Mouse (Mus musculus): ENCODE results near the gene Fam81a. TPM values are rescaled to one million over a fixed set of nuclear protein-coding genes. Genes with fewer than 3 reads are reported as not detected.

The Fam81a gene
- total and polyA plus RNA-seq, 2 experiments from 2014 or later, result 22.3 to 28.2 TPM

GRCm38 (mm10) chr9:70168973-70169372 lies 26.6 kb upstream of the Fam81a start:
- no peak for TF ChIP-seq EP300 (IDR thresholded peaks at IDR 0.05; ENCODE audit: low read depth)
- TF ChIP-seq CTCF (IDR thresholded peaks at IDR 0.05; ENCODE audit: low read depth), result peak; percentile 31

DNA sequence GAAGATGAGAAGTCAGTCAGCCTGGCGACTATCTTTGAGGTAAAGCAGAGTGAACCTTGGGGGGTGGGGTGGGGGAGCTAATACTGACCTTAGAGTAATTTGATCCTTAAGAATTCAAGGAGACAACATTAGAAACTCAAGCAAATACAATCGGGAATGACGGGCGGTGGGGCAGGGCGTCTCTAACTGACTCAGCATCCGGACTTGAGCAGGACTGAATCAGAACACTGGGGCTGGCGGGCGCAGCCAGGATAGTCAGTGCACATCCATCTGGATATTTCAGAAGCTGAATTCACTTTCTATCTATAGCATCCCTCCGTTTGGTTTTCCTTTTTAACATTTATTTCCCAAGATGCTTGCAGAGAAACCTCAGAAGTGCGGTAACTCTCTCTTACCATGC lies 17.7 kb upstream of the Fam81a start:
- H3K27ac ChIP-seq (ENCODE audit: low read depth), result no peak overlapping the region
- TF ChIP-seq EP300 (IDR thresholded peaks at IDR 0.05; ENCODE audit: low read depth), result no peak
- TF ChIP-seq CTCF (IDR thresholded peaks at IDR 0.05; ENCODE audit: low read depth), result no peak
- no peaks in the 10 kb centered on the region for H3K27me3 ChIP-seq (ENCODE audit: control insufficient read depth, insufficient read depth, low read length)
- no peak for DNase-seq (ENCODE audit: low spot score)
- no peaks in the 10 kb centered on the region for H3K36me3 ChIP-seq (replicated peaks; ENCODE audit: control insufficient read depth, insufficient read depth, low read length)
- H3K9me3 ChIP-seq (replicated peaks; ENCODE audit: control insufficient read depth, low read length), result no peaks in the 10 kb centered on the region
- H3K4me3 ChIP-seq (ENCODE audit: low read depth, low read length), result no peak overlapping the region
- H3K4me1 ChIP-seq (ENCODE audit: control insufficient read depth, insufficient read depth), result no peaks in the 10 kb centered on the region
- H3K4me2 ChIP-seq (ENCODE audit: low read depth, low read length), result no peak overlapping the region
- WGBS, result 74% methylated on average over 10 of the region's 10 CpGs
- ATAC-seq (ENCODE audit: insufficient read depth, low read depth), result no peak
- H3K9ac ChIP-seq (replicated peaks; ENCODE audit: low read depth, low read length), result no peak overlapping the region

More at GRCm38 (mm10) chr9:70168973-70169372, 26.6 kb upstream of the Fam81a start:
- Histone ChIP-seq H3K27me3 (ENCODE audit: control insufficient read depth, insufficient read depth, low read length) (no peaks in the 10 kb centered on the region), H3K4me1 (ENCODE audit: control insufficient read depth, insufficient read depth) (no peaks in the 10 kb centered on the region), H3K4me2 (ENCODE audit: low read depth, low read length) (no peak overlapping the region), H3K4me3 (ENCODE audit: low read depth, low read length) (no peak overlapping the region), H3K9me3 (replicated peaks; ENCODE audit: control insufficient read depth, low read length) (no peaks in the 10 kb centered on the region), H3K27ac (ENCODE audit: low read depth) (no peak overlapping the region), H3K9ac (replicated peaks; ENCODE audit: low read depth, low read length) (no peak overlapping the region), H3K36me3 (replicated peaks; ENCODE audit: control insufficient read depth, insufficient read depth, low read length) (no peaks in the 10 kb centered on the region)
- no peak for ATAC-seq (ENCODE audit: insufficient read depth, low read depth)
- WGBS, result 83% methylated on average over 7 of the region's 7 CpGs
- no peak for DNase-seq (ENCODE audit: low spot score)

DNA sequence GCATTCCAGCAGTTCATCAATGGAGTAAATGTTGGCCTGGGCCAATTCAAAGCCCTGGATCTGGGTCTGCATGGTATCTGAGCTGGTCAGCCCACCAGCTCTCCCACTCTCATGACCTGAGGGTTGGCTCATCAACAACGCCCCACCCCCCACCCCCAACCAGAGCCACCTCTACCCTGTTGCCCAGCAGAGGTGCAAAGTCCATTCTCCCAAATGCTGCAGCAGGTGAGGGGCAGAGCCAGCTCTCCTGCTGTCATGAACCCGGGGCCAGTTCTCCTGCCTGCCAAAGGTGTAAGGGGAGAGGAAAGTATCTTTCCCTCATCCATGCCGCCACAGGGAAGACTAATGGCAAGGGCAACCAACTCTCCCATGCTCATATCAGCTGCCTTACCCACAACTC lies 5.3 kb upstream of the Fam81a start:
- Histone ChIP-seq H3K9ac (replicated peaks; ENCODE audit: low read depth, low read length) (no peak overlapping the region), H3K4me2 (ENCODE audit: low read depth, low read length) (no peak overlapping the region), H3K36me3 (replicated peaks; ENCODE audit: control insufficient read depth, insufficient read depth, low read length) (no peaks in the 10 kb centered on the region), H3K9me3 (replicated peaks; ENCODE audit: control insufficient read depth, low read length) (no peaks in the 10 kb centered on the region), H3K4me1 (ENCODE audit: control insufficient read depth, insufficient read depth) (no peaks in the 10 kb centered on the region), H3K4me3 (ENCODE audit: low read depth, low read length) (no peak overlapping the region), H3K27ac (ENCODE audit: low read depth) (no peak overlapping the region), H3K27me3 (ENCODE audit: control insufficient read depth, insufficient read depth, low read length) (no peaks in the 10 kb centered on the region)
- WGBS, result 47% methylated on average over 3 of the region's 3 CpGs
- ATAC-seq (ENCODE audit: insufficient read depth, low read depth) (no peak), DNase-seq (ENCODE audit: low spot score) (no peak)
- TF ChIP-seq EP300 (IDR thresholded peaks at IDR 0.05; ENCODE audit: low read depth), result no peak

GRCm38 (mm10) chr9:70145426-70145825 lies 3.1 kb upstream of the Fam81a start:
- TF ChIP-seq EP300 (IDR thresholded peaks at IDR 0.05; ENCODE audit: low read depth) (no peak), CTCF (IDR thresholded peaks at IDR 0.05; ENCODE audit: low read depth) (no peak)
- H3K27me3 ChIP-seq (ENCODE audit: control insufficient read depth, insufficient read depth, low read length), result peaks cover 8% of the 10 kb centered on the region; the same call in 1 of the 2 replicates
- no peak overlapping the region for H3K4me2 ChIP-seq (ENCODE audit: low read depth, low read length)
- 82% methylated on average over 4 of the region's 4 CpGs for WGBS
- H3K27ac ChIP-seq (ENCODE audit: low read depth), result no peak overlapping the region
- no peak overlapping the region for H3K9ac ChIP-seq (replicated peaks; ENCODE audit: low read depth, low read length)
- H3K4me3 ChIP-seq (ENCODE audit: low read depth, low read length), result no peak overlapping the region
- H3K9me3 ChIP-seq (replicated peaks; ENCODE audit: control insufficient read depth, low read length), result no peaks in the 10 kb centered on the region
- DNase-seq (ENCODE audit: low spot score) (no peak), ATAC-seq (ENCODE audit: insufficient read depth, low read depth) (no peak)
- H3K36me3 ChIP-seq (replicated peaks; ENCODE audit: control insufficient read depth, insufficient read depth, low read length), result no peaks in the 10 kb centered on the region
- 0 out of 2 replicates have a peak, but pooled peaks cover 2% of the 10 kb centered on the region for H3K4me1 ChIP-seq (ENCODE audit: control insufficient read depth, insufficient read depth)

DNA sequence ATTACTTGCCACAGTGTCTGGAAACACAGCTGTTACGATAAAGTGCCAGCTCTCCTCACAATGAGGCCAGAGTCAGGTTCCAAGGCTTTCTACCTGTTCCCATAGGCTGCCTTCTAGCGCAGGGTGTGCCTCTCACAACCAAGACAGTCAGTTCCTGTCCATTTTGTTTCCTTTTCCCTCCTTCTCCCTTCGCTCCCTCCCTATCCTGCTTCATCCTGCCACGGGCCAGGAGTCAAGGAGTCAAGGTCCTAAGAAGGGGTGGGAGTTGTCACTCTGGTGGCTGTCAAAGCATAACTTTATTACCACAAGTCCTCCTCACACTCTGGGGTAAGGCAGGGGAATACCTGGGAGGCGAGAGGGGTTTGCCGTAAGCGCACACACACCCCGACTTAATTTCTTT lies 966 bp upstream of the Fam81a start:
- no peak overlapping the region for H3K27ac ChIP-seq (ENCODE audit: low read depth)
- H3K36me3 ChIP-seq (replicated peaks; ENCODE audit: control insufficient read depth, insufficient read depth, low read length), result no peaks in the 10 kb centered on the region
- ATAC-seq (ENCODE audit: insufficient read depth, low read depth) (no peak), DNase-seq (ENCODE audit: low spot score) (no peak)
- no peaks in the 10 kb centered on the region for H3K9me3 ChIP-seq (replicated peaks; ENCODE audit: control insufficient read depth, low read length)
- H3K4me1 ChIP-seq (ENCODE audit: control insufficient read depth, insufficient read depth), result peaks cover 10% of the 10 kb centered on the region
- WGBS, result 77% methylated on average over 8 of the region's 8 CpGs
- TF ChIP-seq EP300 (IDR thresholded peaks at IDR 0.05; ENCODE audit: low read depth) (no peak), CTCF (IDR thresholded peaks at IDR 0.05; ENCODE audit: low read depth) (no peak)
- H3K4me3 ChIP-seq (ENCODE audit: low read depth, low read length), result no peak overlapping the region
- H3K9ac ChIP-seq (replicated peaks; ENCODE audit: low read depth, low read length), result no peak overlapping the region
- peaks cover 8% of the 10 kb centered on the region; the same call in 1 of the 2 replicates for H3K27me3 ChIP-seq (ENCODE audit: control insufficient read depth, insufficient read depth, low read length)
- H3K4me2 ChIP-seq (ENCODE audit: low read depth, low read length), result no peak overlapping the region

GRCm38 (mm10) chr9:70141885-70142326 lies 454 bp downstream of the Fam81a start:
- Histone ChIP-seq H3K4me2 (ENCODE audit: low read depth, low read length) (peak overlapping the region; percentile 94), H3K4me1 (ENCODE audit: control insufficient read depth, insufficient read depth) (peaks cover 10% of the 10 kb centered on the region), H3K9me3 (replicated peaks; ENCODE audit: control insufficient read depth, low read length) (no peaks in the 10 kb centered on the region), H3K9ac (replicated peaks; ENCODE audit: low read depth, low read length) (no peak overlapping the region), H3K27me3 (ENCODE audit: control insufficient read depth, insufficient read depth, low read length) (peaks cover 8% of the 10 kb centered on the region; the same call in 1 of the 2 replicates), H3K36me3 (replicated peaks; ENCODE audit: control insufficient read depth, insufficient read depth, low read length) (no peaks in the 10 kb centered on the region), H3K4me3 (ENCODE audit: low read depth, low read length) (peak overlapping the region; percentile 70), H3K27ac (ENCODE audit: low read depth) (no peak overlapping the region)
- ATAC-seq (ENCODE audit: insufficient read depth, low read depth), result no peak
- no peak for DNase-seq (ENCODE audit: low spot score)
- TF ChIP-seq EP300 (IDR thresholded peaks at IDR 0.05; ENCODE audit: low read depth), result no peak
- TF ChIP-seq CTCF (IDR thresholded peaks at IDR 0.05; ENCODE audit: low read depth), result no peak
- 7% methylated on average over 11 of the region's 11 CpGs for WGBS

All from heart, postnatal 0 days (tissue).